Mouse (Mus musculus) lung, postnatal 0 days (tissue): Measurements from ENCODE around the gene Tgfb3.

Experiments used
- CTCF ChIP-seq: IDR thresholded peaks from 2 replicates; pipeline ENCODE4 v1.5.1; 2016; ENCODE audit warnings: antibody characterized with exemption, mild to moderate bottlenecking
- EP300 ChIP-seq: IDR thresholded peaks from 2 replicates; pipeline ENCODE4 v1.6.1; 2016; ENCODE audit warnings: antibody characterized with exemption, mild to moderate bottlenecking, control low read depth

DNA sequence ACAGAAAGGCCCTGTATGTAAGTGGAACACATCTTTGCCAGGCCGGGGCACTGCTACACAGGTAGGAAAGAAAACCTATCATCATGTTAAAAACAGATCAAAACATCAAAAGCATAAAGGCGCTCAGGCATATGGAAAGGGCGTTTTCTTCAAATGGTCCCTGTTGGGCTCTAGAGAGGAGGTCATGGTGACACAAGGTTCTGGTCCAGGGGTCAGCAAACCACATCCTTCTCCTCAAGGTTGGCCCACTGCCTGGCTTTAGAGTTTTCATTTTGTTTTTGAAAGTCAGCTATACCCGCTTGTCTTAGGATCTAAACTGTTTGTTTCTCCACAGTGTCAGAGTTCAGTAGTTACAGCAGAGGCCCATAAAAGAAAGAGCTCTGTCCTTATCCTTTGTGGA, 30.7 kb upstream of the Tgfb3 start:
- TF ChIP-seq CTCF (no peak), EP300 (no peak)
